In the genomic region with DNA sequence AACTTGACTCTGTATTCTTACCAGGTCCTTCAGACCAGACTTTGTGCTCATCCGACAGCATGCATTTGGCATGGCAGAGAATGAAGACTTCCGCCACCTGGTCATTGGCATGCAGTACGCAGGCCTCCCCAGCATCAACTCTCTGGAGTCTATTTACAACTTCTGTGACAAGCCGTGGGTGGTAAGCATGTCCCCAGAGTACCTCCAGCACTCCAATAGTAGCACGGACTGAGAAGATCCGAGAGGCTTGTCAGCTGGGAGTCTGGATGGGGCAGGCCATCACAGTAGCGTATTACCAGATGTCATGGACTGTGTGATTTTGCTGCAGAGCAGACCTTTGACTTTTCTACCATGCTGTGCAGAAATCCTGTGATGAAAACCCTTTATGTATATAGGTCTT, we compare ENCODE assay signal across 41 mouse cellular contexts. TPM values are rescaled to one million over a fixed set of nuclear protein-coding genes. Genes with fewer than 3 reads are reported as not detected.
DNase-seq lines count a peak whose midpoint lies in the region; TF ChIP-seq lines count a peak whose summit lies in the region.
"Had no signal": no experiment of that assay in that cellular context is flagged by ENCODE, and none has a peak within 500 bp of the region (broad histone marks: within the 10 kb centered on the region; RNA-seq: fewer than 3 reads in every experiment).

No protein-coding gene starts in this region.

- peaks cover 65% of the 10 kb centered on the region for H3K4me1 ChIP-seq in cerebellum, adult 2 months (ENCODE audit: control insufficient read depth, insufficient read depth, low read length)
- H3K4me1 ChIP-seq: embryonic facial prominence, embryonic 10.5 days; embryonic facial prominence, embryonic 15.5 days; forebrain, embryonic 12.5 days; hindbrain, embryonic 10.5 days; intestine, embryonic 15.5 days; limb, embryonic 13.5 days; midbrain, embryonic 10.5 days; midbrain, embryonic 15.5 days; neural tube, embryonic 15.5 days had no signal

- no peak overlapping the region for H3K4me3 ChIP-seq in cerebellum, adult 2 months (replicated peaks; ENCODE audit: insufficient read depth, low read depth, low read length)
- H3K4me3 ChIP-seq in gastrocnemius, adult 2 months, result no peak overlapping the region
- H3K4me3 ChIP-seq: embryonic facial prominence, embryonic 10.5 days; embryonic facial prominence, embryonic 15.5 days; forebrain, embryonic 12.5 days; heart, embryonic 13.5 days; hindbrain, embryonic 10.5 days; intestine, embryonic 15.5 days; limb, embryonic 13.5 days; lung, embryonic 15.5 days; midbrain, embryonic 10.5 days; midbrain, embryonic 15.5 days; neural tube, embryonic 15.5 days had no signal

- peak; percentile 51 to 56 for DNase-seq in cerebellum, adult 2 months
- DNase-seq in cerebellum, adult 18-20 months, result no peak
- no peak for DNase-seq in gastrocnemius, adult 2 months
- no peak for DNase-seq in gastrocnemius, postnatal 36 days
- peak; percentile 44 for DNase-seq in layer of hippocampus, adult 9-11 months
- no peak for DNase-seq in layer of hippocampus, adult 11-12 months (ENCODE audit: low spot score)
- DNase-seq in brain, adult 2 months (ENCODE audit: low read depth, low spot score), result peak; percentile 80
- DNase-seq in kidney, postnatal 36 days, result no peak
- DNase-seq: kidney, adult 8-10 months; retina, postnatal 1 day; thymus, postnatal 14 days had no signal

- intact Hi-C loops in gastrocnemius, adult 2 months (cut with DNase I), result no loop called here
- intact Hi-C loops in gastrocnemius, postnatal 36 days (cut with DNase I), result no loop called here

- 17% methylated on average over 7 of the region's 7 CpGs for WGBS in cerebellum, adult 2 months

- H3K27ac ChIP-seq in cerebellum, adult 2 months (ENCODE audit: insufficient read depth, low read length), result peak overlapping the region; percentile 99
- H3K27ac ChIP-seq in gastrocnemius, adult 2 months, result peak overlapping the region; percentile 90
- H3K27ac ChIP-seq: embryonic facial prominence, embryonic 10.5 days; embryonic facial prominence, embryonic 15.5 days; forebrain, embryonic 12.5 days; hindbrain, embryonic 10.5 days; intestine, embryonic 15.5 days; kidney, postnatal 0 days; limb, embryonic 13.5 days; lung, embryonic 15.5 days; midbrain, embryonic 10.5 days; midbrain, embryonic 15.5 days; neural tube, embryonic 15.5 days had no signal

- H3K27me3 ChIP-seq in cerebellum, adult 2 months (ENCODE audit: control insufficient read depth, insufficient read depth, low read length), result no peaks in the 10 kb centered on the region
- H3K27me3 ChIP-seq: embryonic facial prominence, embryonic 15.5 days; forebrain, embryonic 12.5 days; intestine, embryonic 15.5 days; limb, embryonic 13.5 days; lung, embryonic 15.5 days; midbrain, embryonic 15.5 days; neural tube, embryonic 15.5 days had no signal

- no peak for TF ChIP-seq POLR2A in cerebellum, adult 2 months (IDR thresholded peaks at IDR 0.05; ENCODE audit: borderline replicate concordance, insufficient read depth, low read length)

- no peak for TF ChIP-seq CTCF in cerebellum, adult 2 months (IDR thresholded peaks at IDR 0.05; ENCODE audit: borderline replicate concordance, insufficient read depth, low read depth, low read length)
- TF ChIP-seq CTCF in gastrocnemius, adult 2 months (IDR thresholded peaks at IDR 0.05), result no peak

RNA-seq across cellular contexts. Expression of gene Gm17482, which starts 12.2 kb away (rescaled TPM):
- polyA plus RNA-seq in cerebellum, adult 2 months (2012; rRNA removed), result not detected in 2 replicates
- total RNA-seq in gastrocnemius, adult 2 months (2021), result not detected
- total RNA-seq in gastrocnemius, postnatal 36 days (2021), result not detected
- total RNA-seq: adrenal gland, postnatal 10 days; G1E; gastrocnemius, adult 8-10 months; heart, postnatal 14 days; hindbrain, postnatal 0 days; layer of hippocampus, postnatal 25 days; left cerebral cortex, adult 8-10 months; left cerebral cortex, postnatal 36 days; megakaryocyte progenitor cell, adult 5-6 weeks had no signal
- polyA plus RNA-seq: embryonic facial prominence, embryonic 10.5 days; embryonic facial prominence, embryonic 15.5 days; forebrain, embryonic 12.5 days; frontal cortex, adult 2 months; G1E; gonadal fat pad, adult 2 months; heart, embryonic 13.5 days; hindbrain, embryonic 10.5 days; hindbrain, postnatal 0 days; intestine, embryonic 15.5 days; kidney, postnatal 0 days; large intestine, adult 2 months; limb, embryonic 13.5 days; liver, embryonic 11.5 days; liver, embryonic 16.5 days; lung, embryonic 15.5 days; midbrain, embryonic 10.5 days; midbrain, embryonic 15.5 days; neural tube, embryonic 15.5 days; small intestine, adult 2 months; stomach, embryonic 14.5 days; testis, adult 2 months; urinary bladder, adult 2 months had no signal

RNA-seq across cellular contexts. Expression of gene Timp4, which starts 12.7 kb away (rescaled TPM):
- 111 and 118 TPM in 2 replicates for polyA plus RNA-seq in cerebellum, adult 2 months (2012; rRNA removed)
- total RNA-seq in gastrocnemius, adult 2 months (2021), result 10 to 100 TPM; 20.7 to 23.0 TPM
- total RNA-seq in gastrocnemius, postnatal 36 days (2021), result 10 to 100 TPM; 16.8 to 22.6 TPM
- total RNA-seq: megakaryocyte progenitor cell, adult 5-6 weeks had no signal
- polyA plus RNA-seq: G1E; liver, embryonic 16.5 days had no signal

Comparison
In these comparisons a context has a peak if more than half of its experiments do, and no peak if none do; other contexts are left out.
1. DNase-seq: peak in cerebellum, adult 2 months (2 of 2), layer of hippocampus, adult 9-11 months (single experiment) and brain, adult 2 months (single experiment); none in cerebellum, adult 18-20 months (0 of 2), gastrocnemius, adult 2 months (single experiment), gastrocnemius, postnatal 36 days (0 of 2), layer of hippocampus, adult 11-12 months (single experiment) and kidney, postnatal 36 days (0 of 2).